Mouse (Mus musculus): ENCODE results near the gene Serpina3i.
A peak's percentile ranks its signal among the peaks of the same experiment; 100 is the strongest.
"Not testable (repeated sequence)": the region's sequence is repeated elsewhere in the genome, so short reads cannot be mapped to it uniquely, and the experiment has no call there.

Serpina3i gene

GRCm38 (mm10) chr12:104262863-104263262 lies at the start of gene Serpina3i:
Serpina3i (plus strand) TSS chr12:104263122.
- DNase-seq (ENCODE audit: low spot score), result no peak

GRCm38 (mm10) chr12:104213689-104214444 lies 49.1 kb upstream of the Serpina3i start:
- DNase-seq (ENCODE audit: low spot score), result no peak

GRCm38 (mm10) chr12:104214445-104214753 lies 48.5 kb upstream of the Serpina3i start, which contains the start of gene Serpina3f:
Serpina3f (plus strand) TSS chr12:104214544.
- no peak for DNase-seq (ENCODE audit: low spot score)

GRCm38 (mm10) chr12:104215249-104215648 lies 47.7 kb upstream of the Serpina3i start:
- no peak for DNase-seq (ENCODE audit: low spot score)

- DNase-seq (ENCODE audit: low spot score), result no peak
Observed at GRCm38 (mm10) chr12:104221616-104222015, 41.3 kb upstream of the Serpina3i start.

- DNase-seq (ENCODE audit: low spot score), result no peak
Observed at GRCm38 (mm10) chr12:104223690-104224089, 39.2 kb upstream of the Serpina3i start.

GRCm38 (mm10) chr12:104224598-104225300 lies 38.2 kb upstream of the Serpina3i start:
- no peak for DNase-seq (ENCODE audit: low spot score)

GRCm38 (mm10) chr12:104230762-104231161 lies 32.2 kb upstream of the Serpina3i start:
- DNase-seq (ENCODE audit: low spot score), result no peak

- no peak for DNase-seq (ENCODE audit: low spot score)
Observed at GRCm38 (mm10) chr12:104235915-104236314, 27.0 kb upstream of the Serpina3i start, which contains the start of gene Serpina3g. Serpina3g (plus strand) TSS chr12:104236245.

- DNase-seq (ENCODE audit: low spot score), result not testable (repeated sequence)
Observed at GRCm38 (mm10) chr12:104238048-104238447, 24.9 kb upstream of the Serpina3i start.

- no peak for DNase-seq (ENCODE audit: low spot score)
Observed at GRCm38 (mm10) chr12:104243307-104243706, 19.6 kb upstream of the Serpina3i start.

- DNase-seq (ENCODE audit: low spot score), result peak; percentile 14
Observed at GRCm38 (mm10) chr12:104245092-104245491, 17.8 kb upstream of the Serpina3i start.

GRCm38 (mm10) chr12:104245595-104245994 lies 17.3 kb upstream of the Serpina3i start:
- DNase-seq (ENCODE audit: low spot score), result no peak

GRCm38 (mm10) chr12:104247553-104248002 lies 15.3 kb upstream of the Serpina3i start:
- no peak for DNase-seq (ENCODE audit: low spot score)

GRCm38 (mm10) chr12:104248231-104248630 lies 14.7 kb upstream of the Serpina3i start:
- no peak for DNase-seq (ENCODE audit: low spot score)

GRCm38 (mm10) chr12:104261041-104261440 lies 1.9 kb upstream of the Serpina3i start:
- DNase-seq (ENCODE audit: low spot score), result no peak

GRCm38 (mm10) chr12:104266374-104266773 lies 3.5 kb downstream of the Serpina3i start:
- no peak for DNase-seq (ENCODE audit: low spot score)

- peak; percentile 1 for DNase-seq (ENCODE audit: low spot score)
Observed at GRCm38 (mm10) chr12:104278216-104279055, 15.5 kb downstream of the Serpina3i start.

GRCm38 (mm10) chr12:104279056-104279435 lies 16.1 kb downstream of the Serpina3i start:
- DNase-seq (ENCODE audit: low spot score), result no peak

GRCm38 (mm10) chr12:104283380-104283779 lies 20.5 kb downstream of the Serpina3i start:
- DNase-seq (ENCODE audit: low spot score), result no peak

GRCm38 (mm10) chr12:104288336-104288735 lies 25.4 kb downstream of the Serpina3i start:
- no peak for DNase-seq (ENCODE audit: low spot score)

GRCm38 (mm10) chr12:104289872-104290271 lies 26.9 kb downstream of the Serpina3i start:
- no peak for DNase-seq (ENCODE audit: low spot score)

All from ovary, postnatal 14 days (tissue).